Mouse (Mus musculus): ENCODE measurements at regions not wholly inside any gene's neighbourhood (a gene's known extent, or its start where the extent isn't known, plus 50 kb on each side); places are given as distances from the start of the nearest gene placed in this dataset.
A peak's percentile ranks its signal among the peaks of the same experiment; 100 is the strongest.

GRCm38 (mm10) chr6:135433753-135434152 is 71.4 kb downstream of the Emp1 start:
- no peak for DNase-seq

- DNase-seq = no peak
Measured at GRCm38 (mm10) chr6:135436315-135436714, 74.0 kb downstream of the Emp1 start.

GRCm38 (mm10) chr6:135438271-135438670 is 75.9 kb downstream of the Emp1 start:
- DNase-seq = no peak

- no peak for DNase-seq
Measured at GRCm38 (mm10) chr6:135441126-135441871, 79.0 kb downstream of the Emp1 start.

- peak; percentile 84 for DNase-seq
Measured at GRCm38 (mm10) chr6:135444661-135445060, 82.3 kb downstream of the Emp1 start.

GRCm38 (mm10) chr6:135445070-135445469 is 82.7 kb downstream of the Emp1 start:
- DNase-seq = peak; percentile 14

- DNase-seq = no peak
Measured at GRCm38 (mm10) chr6:135447801-135448200, 85.5 kb downstream of the Emp1 start.

- DNase-seq = no peak
Measured at GRCm38 (mm10) chr6:135449228-135449627, 86.9 kb downstream of the Emp1 start.

GRCm38 (mm10) chr6:135450573-135450972 is 88.2 kb downstream of the Emp1 start:
- DNase-seq = peak; percentile 44

GRCm38 (mm10) chr6:135451165-135451797 is 88.9 kb downstream of the Emp1 start:
- no peak for DNase-seq

- no peak for DNase-seq
Measured at GRCm38 (mm10) chr6:135453041-135453440, 90.7 kb downstream of the Emp1 start.

- no peak for DNase-seq
Measured at GRCm38 (mm10) chr6:135472495-135472894, 110.2 kb downstream of the Emp1 start.

- no peak for DNase-seq
Measured at GRCm38 (mm10) chr6:135473146-135473545, 110.8 kb downstream of the Emp1 start.

GRCm38 (mm10) chr6:135488795-135489194 is 126.5 kb downstream of the Emp1 start:
- no peak for DNase-seq

- DNase-seq = no peak
Measured at GRCm38 (mm10) chr6:135493983-135494382, 131.6 kb downstream of the Emp1 start.

- no peak for DNase-seq
Measured at GRCm38 (mm10) chr6:135495841-135496240, 133.5 kb downstream of the Emp1 start.

GRCm38 (mm10) chr6:135498592-135498991 is 136.2 kb downstream of the Emp1 start:
- peak; percentile 10 for DNase-seq

- no peak for DNase-seq
Measured at GRCm38 (mm10) chr6:135500381-135500780, 138.0 kb downstream of the Emp1 start.

- DNase-seq = no peak
Measured at GRCm38 (mm10) chr6:135501791-135502190, 139.4 kb downstream of the Emp1 start.

- DNase-seq = no peak
Measured at GRCm38 (mm10) chr6:135502405-135502804, 140.1 kb downstream of the Emp1 start.

GRCm38 (mm10) chr6:135518710-135519437 is 156.5 kb downstream of the Emp1 start:
- DNase-seq = no peak

- DNase-seq = no peak
Measured at GRCm38 (mm10) chr6:135519438-135519803, 157.1 kb downstream of the Emp1 start.

GRCm38 (mm10) chr6:135520868-135521267 is 158.5 kb downstream of the Emp1 start:
- DNase-seq = no peak

- DNase-seq = no peak
Measured at GRCm38 (mm10) chr6:135524886-135525285, 162.5 kb downstream of the Emp1 start.
